In genomic region chr17:71290486-71291410, GRCm38 (mm10) we compare ENCODE assay signal across 18 mouse cellular contexts. TPM values are rescaled to one million over a fixed set of nuclear protein-coding genes. Genes with fewer than 3 reads are reported as not detected.
A peak's percentile ranks its signal among the peaks of the same experiment; 100 is the strongest.
DNase-seq lines count a peak whose midpoint lies in the region; ATAC-seq and TF ChIP-seq lines count a peak whose summit lies in the region.
"Had no signal": no experiment of that assay in that cellular context is flagged by ENCODE, and none has a peak within 500 bp of the region (broad histone marks: within the 10 kb centered on the region; RNA-seq: fewer than 3 reads in every experiment).

No protein-coding gene starts in this region.

- H3K27ac ChIP-seq in heart, embryonic 13.5 days (replicated peaks) = peak overlapping the region; percentile 86
- no peak overlapping the region for H3K27ac ChIP-seq in stomach, embryonic 15.5 days
- no peak overlapping the region for H3K27ac ChIP-seq in stomach, postnatal 0 days (replicated peaks)
- peak overlapping the region; percentile 97 for H3K27ac ChIP-seq in liver, embryonic 12.5 days
- H3K27ac ChIP-seq in midbrain, embryonic 10.5 days (replicated peaks) = no peak overlapping the region
- H3K27ac ChIP-seq: hindbrain, embryonic 15.5 days; midbrain, embryonic 12.5 days had no signal

- no peak overlapping the region for H3K9ac ChIP-seq in heart, embryonic 13.5 days
- H3K9ac ChIP-seq in stomach, embryonic 15.5 days = no peak overlapping the region
- no peak overlapping the region for H3K9ac ChIP-seq in stomach, postnatal 0 days (ENCODE audit: low read length)
- peak overlapping the region; percentile 29 for H3K9ac ChIP-seq in liver, embryonic 12.5 days
- H3K9ac ChIP-seq: hindbrain, embryonic 15.5 days; lung, embryonic 14.5 days; midbrain, embryonic 12.5 days had no signal

- no peaks in the 10 kb centered on the region for H3K27me3 ChIP-seq in heart, embryonic 13.5 days (replicated peaks)
- no peaks in the 10 kb centered on the region for H3K27me3 ChIP-seq in stomach, embryonic 15.5 days (replicated peaks)
- no peaks in the 10 kb centered on the region for H3K27me3 ChIP-seq in stomach, postnatal 0 days (ENCODE audit: control insufficient read depth, insufficient read depth, low read length)
- H3K27me3 ChIP-seq in liver, embryonic 12.5 days (replicated peaks) = no peaks in the 10 kb centered on the region
- no peaks in the 10 kb centered on the region for H3K27me3 ChIP-seq in midbrain, embryonic 10.5 days (ENCODE audit: low read depth, poor library complexity, severe bottlenecking)
- H3K27me3 ChIP-seq: hindbrain, embryonic 15.5 days; midbrain, embryonic 12.5 days; Patski had no signal

- TF ChIP-seq EP300 in stomach, postnatal 0 days (optimal IDR thresholded peaks at IDR 0.05) = no peak

- ATAC-seq in heart, embryonic 13.5 days (ENCODE audit: extremely low read depth, insufficient number of reproducible peaks, low FRiP score, low TSS enrichment) = no peak
- peak; percentile 74 for ATAC-seq in stomach, embryonic 15.5 days (ENCODE audit: insufficient read depth, low FRiP score, low read depth)
- ATAC-seq in stomach, postnatal 0 days (ENCODE audit: low FRiP score, low TSS enrichment) = no peak
- peak; percentile 88 for ATAC-seq in liver, embryonic 12.5 days
- ATAC-seq: forebrain, embryonic 14.5 days; Patski had no signal

- H3K4me2 ChIP-seq in heart, embryonic 13.5 days = peak overlapping the region; percentile 54
- H3K4me2 ChIP-seq in stomach, embryonic 15.5 days = no peak overlapping the region
- no peak overlapping the region for H3K4me2 ChIP-seq in stomach, postnatal 0 days (replicated peaks; ENCODE audit: low read depth)
- peak overlapping the region; percentile 60 for H3K4me2 ChIP-seq in liver, embryonic 12.5 days
- H3K4me2 ChIP-seq: hindbrain, embryonic 15.5 days; lung, embryonic 14.5 days; midbrain, embryonic 12.5 days had no signal

- no peaks in the 10 kb centered on the region for H3K9me3 ChIP-seq in heart, embryonic 13.5 days
- H3K9me3 ChIP-seq in stomach, embryonic 15.5 days = no peaks in the 10 kb centered on the region
- no peaks in the 10 kb centered on the region for H3K9me3 ChIP-seq in stomach, postnatal 0 days (ENCODE audit: control insufficient read depth, low read length)
- H3K9me3 ChIP-seq in liver, embryonic 12.5 days (replicated peaks) = no peaks in the 10 kb centered on the region
- no peaks in the 10 kb centered on the region for H3K9me3 ChIP-seq in midbrain, embryonic 10.5 days (replicated peaks)
- H3K9me3 ChIP-seq: hindbrain, embryonic 15.5 days; midbrain, embryonic 12.5 days had no signal

- H3K36me3 ChIP-seq in heart, embryonic 13.5 days = no peaks in the 10 kb centered on the region
- no peaks in the 10 kb centered on the region for H3K36me3 ChIP-seq in stomach, embryonic 15.5 days
- no peaks in the 10 kb centered on the region for H3K36me3 ChIP-seq in stomach, postnatal 0 days (ENCODE audit: control insufficient read depth, insufficient read depth, low read length)
- 0 out of 2 replicates have a peak, but pooled peaks cover 3% of the 10 kb centered on the region for H3K36me3 ChIP-seq in liver, embryonic 12.5 days
- no peaks in the 10 kb centered on the region for H3K36me3 ChIP-seq in midbrain, embryonic 10.5 days
- H3K36me3 ChIP-seq: hindbrain, embryonic 15.5 days; midbrain, embryonic 12.5 days had no signal

- no peak for DNase-seq in heart, postnatal 4 days
- no peak for DNase-seq in stomach, postnatal 0 days (ENCODE audit: low spot score)
- DNase-seq in midbrain, embryonic 10.5 days (ENCODE audit: low spot score) = no peak
- no peak for DNase-seq in layer of hippocampus, postnatal 14 days (ENCODE audit: low spot score in 2 of 2)
- DNase-seq: adrenal gland, adult 8-10 months; cerebellum, adult 18-20 months; embryo, embryonic 11 days; gastrocnemius, postnatal 14 days; lung, embryonic 14.5 days; retina, postnatal 1 day; thymus, postnatal 25 days had no signal

- peaks cover 85% of the 10 kb centered on the region for H3K4me1 ChIP-seq in heart, embryonic 13.5 days
- H3K4me1 ChIP-seq in stomach, embryonic 15.5 days = no peaks in the 10 kb centered on the region
- H3K4me1 ChIP-seq in stomach, postnatal 0 days (replicated peaks; ENCODE audit: control insufficient read depth, insufficient read depth) = no peaks in the 10 kb centered on the region
- peaks cover 99% of the 10 kb centered on the region for H3K4me1 ChIP-seq in liver, embryonic 12.5 days
- no peaks in the 10 kb centered on the region; the same call in 1 of the 2 replicates for H3K4me1 ChIP-seq in midbrain, embryonic 10.5 days
- H3K4me1 ChIP-seq: hindbrain, embryonic 15.5 days; midbrain, embryonic 12.5 days had no signal

- 28% methylated on average over 7 of the region's 7 CpGs for WGBS in heart, embryonic 13.5 days
- 78% methylated on average over 7 of the region's 7 CpGs for WGBS in stomach, embryonic 15.5 days
- WGBS in stomach, postnatal 0 days = 76% methylated on average over 7 of the region's 7 CpGs
- 34% methylated on average over 7 of the region's 7 CpGs for WGBS in liver, embryonic 12.5 days (ENCODE audit: insufficient replicate concordance)
- 84% methylated on average over 7 of the region's 7 CpGs for WGBS in midbrain, embryonic 10.5 days

- no peak for TF ChIP-seq CTCF in stomach, postnatal 0 days (IDR thresholded peaks at IDR 0.05; ENCODE audit: low read depth)

- H3K4me3 ChIP-seq in heart, embryonic 13.5 days = no peak overlapping the region
- no peak overlapping the region for H3K4me3 ChIP-seq in stomach, embryonic 15.5 days (replicated peaks)
- H3K4me3 ChIP-seq in stomach, postnatal 0 days (ENCODE audit: low read depth, low read length) = no peak overlapping the region
- peak overlapping the region; percentile 18; the same call in 1 of the 2 replicates for H3K4me3 ChIP-seq in liver, embryonic 12.5 days
- H3K4me3 ChIP-seq in midbrain, embryonic 10.5 days = no peak overlapping the region
- H3K4me3 ChIP-seq: hindbrain, embryonic 15.5 days; midbrain, embryonic 12.5 days had no signal

RNA-seq across cellular contexts. Expression of gene Emilin2, which starts 21.0 kb away (rescaled TPM):
- polyA plus RNA-seq in heart, embryonic 13.5 days (2015; fragmentation: Nextera tagmentation; extraction: Ambion mirVana) = 47.4 and 51.7 TPM in 2 replicates
- 100 to 1,000 TPM; 169 to 172 TPM for total RNA-seq in heart, postnatal 4 days (2021)
- polyA plus RNA-seq in stomach, embryonic 15.5 days (2015; fragmentation: Nextera tagmentation; extraction: Ambion mirVana) = 4.7 and 5.9 TPM in 2 replicates
- 1.4 TPM in 2 replicates for polyA plus RNA-seq in stomach, postnatal 0 days (2015; fragmentation: Nextera tagmentation; extraction: Ambion mirVana)
- 28.9 and 31.1 TPM in 2 replicates for polyA plus RNA-seq in liver, embryonic 12.5 days (2016; fragmentation: Nextera tagmentation; extraction: Ambion mirVana)
- polyA plus RNA-seq in midbrain, embryonic 10.5 days (2016; fragmentation: Nextera tagmentation; extraction: Ambion mirVana) = 19.1 and 22.6 TPM in 2 replicates
- total RNA-seq in layer of hippocampus, postnatal 14 days (2021) = 1 to 10 TPM; 2.5 to 4.1 TPM

Comparison
In these comparisons a context has a peak if more than half of its experiments do, and no peak if none do; other contexts are left out.
1. ATAC-seq: peak in stomach, embryonic 15.5 days (single experiment) and liver, embryonic 12.5 days (single experiment); none in heart, embryonic 13.5 days (single experiment) and stomach, postnatal 0 days (single experiment).
2. H3K27ac ChIP-seq: peak in heart, embryonic 13.5 days (single experiment) and liver, embryonic 12.5 days (single experiment); none in stomach, embryonic 15.5 days (single experiment), stomach, postnatal 0 days (single experiment) and midbrain, embryonic 10.5 days (single experiment).
3. H3K4me2 ChIP-seq: peak in heart, embryonic 13.5 days (single experiment) and liver, embryonic 12.5 days (single experiment); none in stomach, embryonic 15.5 days (single experiment) and stomach, postnatal 0 days (single experiment).